Mouse (Mus musculus) urinary bladder, postnatal 25 days (tissue): ENCODE results near the gene Dmd.

Source experiments
- DNase-seq: peaks from one replicate; pipeline ENCODE4 v3.0.0; 2022; ENCODE audit warnings: low spot score

The Dmd gene

GRCm38 (mm10) chrX:84364981-84365380 lies 1416.3 kb downstream of the Dmd start:
- DNase-seq = no peak

- no peak for DNase-seq
Measured at GRCm38 (mm10) chrX:84435608-84436007, 1486.9 kb downstream of the Dmd start.

GRCm38 (mm10) chrX:84436556-84436955 lies 1487.9 kb downstream of the Dmd start:
- DNase-seq = no peak

GRCm38 (mm10) chrX:84442996-84443395 lies 1494.3 kb downstream of the Dmd start:
- no peak for DNase-seq

DNA sequence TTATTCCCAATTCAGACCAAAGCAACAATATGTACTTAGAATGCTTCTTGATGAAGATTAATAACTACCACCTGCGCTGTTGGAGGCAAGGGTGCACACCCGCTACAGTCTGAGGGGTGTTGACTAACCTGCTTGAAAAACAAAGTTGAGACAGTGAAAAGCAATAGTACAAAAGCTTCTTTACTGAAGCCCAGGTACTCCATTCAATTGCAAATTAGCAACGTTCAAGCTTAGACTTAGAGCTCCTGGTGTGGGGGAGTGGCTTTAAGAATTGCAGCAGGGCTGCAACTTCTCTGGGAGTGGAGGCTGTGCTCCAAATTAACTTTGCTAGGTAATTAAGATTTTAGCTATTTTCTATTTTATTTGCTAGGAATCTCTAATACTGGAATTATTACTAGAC lies 1495.3 kb downstream of the Dmd start:
- no peak for DNase-seq

- no peak for DNase-seq
Measured at GRCm38 (mm10) chrX:84444638-84445037, 1496.0 kb downstream of the Dmd start.

DNA sequence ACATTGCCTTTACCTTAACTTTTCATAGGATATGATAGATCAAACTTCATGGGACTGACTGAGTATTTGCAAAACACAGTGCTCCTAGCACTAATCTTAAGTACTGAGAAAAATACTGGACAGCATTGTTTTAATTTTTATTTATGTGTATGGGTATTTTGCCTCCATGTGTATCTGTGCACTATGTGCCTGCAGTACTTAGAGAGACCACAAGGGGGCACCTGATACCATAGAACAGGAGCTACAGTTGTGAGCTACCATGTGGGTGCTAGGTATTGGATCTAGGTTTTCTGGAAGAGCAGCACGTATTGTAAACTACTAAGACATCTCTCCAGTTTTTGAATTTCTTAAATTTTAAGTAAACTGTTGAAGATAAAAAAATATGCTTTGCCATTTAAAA lies 1505.8 kb downstream of the Dmd start:
- DNase-seq = peak; percentile 3

DNA sequence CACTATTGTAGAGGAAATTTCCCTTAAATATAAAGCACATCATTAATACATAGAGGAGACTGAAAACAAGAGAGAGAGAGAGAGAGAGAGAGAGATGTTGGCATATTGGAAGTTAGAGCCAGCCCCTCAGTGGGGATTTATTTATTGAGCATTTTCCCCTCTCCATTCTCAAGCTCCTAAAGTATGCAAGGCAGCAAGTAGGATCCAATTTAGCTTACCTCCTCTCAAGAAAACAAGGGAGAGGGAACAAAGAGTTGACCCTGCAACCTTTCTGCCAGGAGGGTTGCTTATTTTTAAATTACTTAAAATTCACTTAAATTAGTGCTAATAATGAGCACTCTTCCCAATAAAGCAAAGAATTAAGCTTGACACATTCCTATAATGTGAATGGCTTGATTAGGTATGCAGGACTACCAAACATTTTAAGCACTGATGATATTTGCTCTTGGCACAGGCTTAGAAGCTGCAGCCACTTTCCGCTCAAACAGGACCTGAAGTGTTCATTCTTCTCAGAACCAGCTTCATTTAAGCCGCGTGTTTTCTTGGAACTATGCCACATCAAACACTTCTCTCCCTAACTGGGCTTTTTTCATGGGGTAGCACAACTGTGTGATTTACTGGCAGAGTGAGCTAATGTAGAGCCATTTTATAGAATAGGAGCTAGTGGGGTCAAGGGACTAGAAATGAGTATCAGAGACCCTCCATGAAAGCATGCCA lies 1566.1 kb downstream of the Dmd start:
- DNase-seq = no peak

DNA sequence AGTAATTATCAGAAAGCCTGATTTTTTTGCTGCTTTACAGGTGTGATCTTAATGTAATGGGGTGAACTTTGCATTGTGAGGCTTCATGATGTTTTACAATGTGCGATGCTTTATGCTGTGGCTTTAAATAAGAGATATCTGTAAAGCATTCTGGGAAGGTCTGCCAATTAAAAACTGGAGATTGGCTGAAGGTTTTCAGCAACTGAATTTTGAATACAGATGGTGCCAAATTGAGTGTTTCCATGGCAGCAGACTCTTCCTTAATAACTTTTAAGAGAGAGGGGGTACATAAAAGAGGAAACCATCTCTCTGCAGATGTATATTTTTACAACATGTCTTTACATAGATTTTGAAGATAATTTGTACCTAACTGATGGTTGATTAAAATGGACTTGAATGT lies 1603.3 kb downstream of the Dmd start:
- DNase-seq = no peak

DNA sequence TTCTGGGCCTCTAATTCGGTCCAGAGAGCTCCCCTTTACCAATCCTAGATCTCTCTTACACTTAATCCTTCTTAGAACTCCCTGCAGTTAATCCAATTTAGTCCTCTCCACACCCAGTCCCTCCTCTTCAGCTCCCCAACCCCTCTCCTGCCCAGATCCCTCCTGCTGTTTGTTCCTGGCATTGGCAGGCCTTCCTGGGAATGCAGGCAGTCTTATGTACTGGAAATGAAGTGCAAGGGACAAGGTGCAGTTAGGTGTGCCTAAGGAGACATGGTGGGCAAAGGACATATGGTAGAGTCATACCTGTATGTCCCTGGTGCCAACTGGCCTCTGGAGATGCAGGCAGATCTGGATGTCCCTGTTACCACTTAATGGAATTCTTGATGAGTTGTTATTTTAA lies 1604.8 kb downstream of the Dmd start:
- DNase-seq = no peak

DNA sequence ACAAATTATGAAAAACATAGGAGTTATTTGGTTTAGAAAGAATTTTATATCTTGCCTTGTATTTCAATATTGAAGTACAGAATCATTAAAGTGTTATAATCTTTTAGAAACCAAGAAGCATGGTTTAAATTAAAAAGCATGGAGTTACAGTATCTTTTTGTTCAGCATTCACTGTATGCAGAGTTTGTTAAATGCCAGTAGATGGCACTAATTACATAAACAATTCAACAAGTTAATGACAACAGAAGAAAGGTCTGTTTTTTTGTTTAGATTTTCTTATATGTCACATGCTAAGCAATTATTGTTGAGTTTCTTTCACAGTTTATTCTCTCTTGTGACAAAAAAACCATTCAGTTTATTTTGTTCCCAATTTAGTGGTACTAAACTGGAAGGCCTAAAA lies 1649.8 kb downstream of the Dmd start:
- no peak for DNase-seq

DNA sequence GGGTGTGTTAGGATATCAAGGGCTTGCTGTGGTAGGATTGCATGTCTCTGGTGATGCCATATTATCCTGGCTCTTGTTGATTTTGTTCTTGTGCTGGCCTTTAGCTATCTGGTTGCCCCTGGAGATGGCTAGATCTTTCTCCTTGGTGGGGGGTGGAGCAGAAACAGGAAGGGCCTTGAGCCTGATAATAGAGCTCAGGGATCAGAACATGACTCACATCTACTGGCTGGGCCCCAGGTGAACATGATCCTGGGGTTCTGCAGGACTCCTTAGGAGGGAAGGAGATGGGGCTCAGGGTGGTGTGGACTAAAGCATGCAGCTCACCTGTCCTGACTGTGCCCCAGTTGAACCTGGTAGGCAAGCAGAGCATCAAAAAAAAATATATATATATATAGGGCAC lies 1691.8 kb downstream of the Dmd start:
- DNase-seq = no peak

- no peak for DNase-seq
Measured at GRCm38 (mm10) chrX:84747683-84748082, 1799.0 kb downstream of the Dmd start.

GRCm38 (mm10) chrX:84860012-84860647 lies 1911.5 kb downstream of the Dmd start:
- no peak for DNase-seq

DNA sequence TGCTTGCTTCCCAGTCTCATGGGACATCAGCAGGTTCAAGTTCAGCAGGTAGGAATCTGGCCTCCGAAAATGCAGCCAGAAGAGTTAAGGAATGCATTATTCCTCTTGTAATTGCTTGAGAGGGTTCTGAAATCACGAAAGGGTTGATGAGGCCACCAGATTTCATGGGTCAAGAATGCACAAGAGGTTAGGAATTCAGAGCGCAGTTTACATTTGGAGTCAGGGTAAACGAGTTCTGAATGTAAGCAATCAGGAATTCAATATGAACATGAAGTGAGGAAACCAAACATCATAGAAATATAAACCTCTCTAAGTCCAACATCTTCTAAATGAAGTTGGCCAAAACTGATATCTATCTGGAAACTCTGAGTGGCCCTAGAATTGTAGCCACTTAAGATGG lies 1924.4 kb downstream of the Dmd start:
- no peak for DNase-seq

DNA sequence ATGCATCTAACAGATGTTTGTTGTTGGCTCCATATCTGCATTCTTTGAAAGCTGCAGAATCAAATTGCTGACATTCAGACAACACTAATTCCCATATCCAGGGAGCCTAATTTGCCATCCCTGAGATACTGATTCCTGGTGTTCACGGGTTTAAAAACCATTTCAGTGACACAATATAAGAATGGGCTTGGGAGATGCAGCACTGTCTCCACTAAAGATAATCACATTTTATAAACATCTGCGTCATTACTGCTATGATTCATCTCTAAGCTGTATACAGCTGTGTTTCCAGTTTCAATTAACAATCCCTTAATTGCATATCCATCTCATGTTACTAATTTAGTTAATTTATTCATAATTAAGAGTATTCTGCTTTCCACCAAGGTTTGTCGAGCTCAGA lies 1929.5 kb downstream of the Dmd start:
- DNase-seq = no peak

DNA sequence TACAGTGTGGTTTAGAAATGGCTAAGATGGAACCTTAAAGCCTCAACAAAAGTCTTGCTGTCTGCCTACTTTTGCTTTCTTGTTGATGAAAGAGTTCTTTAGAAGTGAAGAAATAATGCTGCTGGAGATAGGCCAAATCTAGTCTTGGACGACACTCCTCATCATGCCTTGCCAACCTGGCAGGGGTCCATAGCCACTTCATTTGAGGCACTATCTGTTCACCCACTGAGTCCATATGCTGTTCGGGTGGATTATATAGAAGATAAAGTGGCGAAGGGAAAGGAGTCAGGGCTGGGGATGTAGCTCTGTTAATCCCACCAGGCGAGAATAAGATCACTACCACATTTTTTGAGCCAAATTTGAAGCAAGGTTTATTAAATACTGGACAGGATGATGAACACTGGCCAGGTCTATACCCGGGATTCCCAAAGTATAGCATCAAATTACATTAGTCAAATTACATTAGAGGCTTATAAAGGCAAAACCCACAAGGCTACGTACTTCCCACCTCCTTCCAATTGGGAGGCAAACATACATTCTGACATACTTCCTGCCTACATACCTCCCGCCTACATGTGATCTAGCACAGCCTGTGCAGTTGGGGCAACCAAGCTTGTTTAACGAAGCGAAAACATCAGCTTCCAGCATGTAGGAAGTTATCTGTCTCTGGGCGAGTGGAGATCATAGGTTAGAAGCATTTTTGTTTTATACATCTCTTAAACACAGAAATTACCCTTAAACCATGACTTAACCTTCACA lies 1984.2 kb downstream of the Dmd start:
- no peak for DNase-seq

- DNase-seq = no peak
Measured at GRCm38 (mm10) chrX:84960557-84960956, 2011.9 kb downstream of the Dmd start.

DNA sequence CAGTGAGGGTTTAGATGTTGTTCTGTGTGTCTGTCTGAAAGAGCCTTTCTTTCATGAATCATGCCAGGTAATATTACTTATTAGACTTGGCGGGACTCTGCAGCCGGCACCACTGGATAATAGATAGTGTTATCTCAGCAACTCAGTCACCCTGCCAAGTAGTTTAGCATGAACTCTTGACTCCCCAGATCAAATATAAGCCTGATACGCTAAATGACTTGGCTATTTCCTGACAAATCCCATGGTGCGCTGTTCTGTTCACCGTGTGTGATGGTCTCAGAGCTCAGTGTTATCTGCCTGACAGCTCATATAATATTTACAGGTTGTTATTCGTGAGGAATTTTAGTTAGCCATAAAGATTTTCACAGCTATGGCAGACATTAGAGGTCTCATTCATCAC lies 2012.3 kb downstream of the Dmd start:
- no peak for DNase-seq

DNA sequence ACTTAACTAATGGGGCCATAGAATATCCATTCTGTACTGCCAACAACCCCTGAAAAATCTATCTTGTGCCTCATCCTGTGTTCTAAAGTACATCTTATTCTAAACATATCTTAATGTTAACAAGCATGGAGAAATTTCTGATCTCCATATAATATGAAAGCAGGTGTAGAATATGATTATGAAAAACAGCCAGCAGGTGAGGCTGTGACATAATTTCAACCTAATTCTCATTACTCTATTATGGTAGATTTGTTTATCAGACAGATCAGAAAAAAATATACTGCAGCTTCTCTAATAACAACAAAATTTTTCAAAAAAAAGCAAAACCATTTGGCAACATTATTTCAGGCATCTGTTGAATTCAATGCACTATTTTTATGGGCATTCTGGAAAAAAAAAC lies 2059.6 kb downstream of the Dmd start:
- no peak for DNase-seq

GRCm38 (mm10) chrX:85041466-85042058 lies 2092.9 kb downstream of the Dmd start:
- DNase-seq = no peak

GRCm38 (mm10) chrX:85046631-85047030 lies 2098.0 kb downstream of the Dmd start:
- DNase-seq = no peak
